Mouse (Mus musculus) lung, postnatal 25 days (tissue): Measurements from ENCODE around the gene Cypt4.
"Not testable (repeated sequence)": the region's sequence is repeated elsewhere in the genome, so short reads cannot be mapped to it uniquely, and the experiment has no call there.

Experiments used
- DNase-seq: peaks from one replicate; pipeline ENCODE4 v3.0.0; 2022; ENCODE audit warnings: low spot score

Cypt4 gene

DNA sequence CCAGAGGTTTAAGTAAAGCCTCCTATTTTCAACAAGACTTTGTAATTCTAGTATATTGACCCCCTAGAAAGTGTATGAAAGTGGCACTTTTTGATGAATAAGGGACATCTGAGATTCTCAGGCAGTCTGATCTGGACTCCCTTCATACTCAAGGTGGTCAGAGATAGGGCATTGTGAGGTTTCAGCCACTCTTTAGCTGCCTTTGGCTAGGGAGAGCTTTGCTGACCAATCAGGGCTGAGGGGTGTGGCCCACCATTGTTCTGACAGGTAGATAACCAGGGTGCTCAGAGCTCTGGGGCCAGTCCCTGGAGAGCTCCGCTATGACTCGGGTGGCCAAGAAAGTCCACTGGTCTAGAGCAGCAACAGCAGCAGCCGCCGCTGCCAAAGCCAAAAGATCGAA lies at the start of gene Cypt4:
TSS of gene Cypt4 (plus strand) at position 301 of the 400 bp plus-strand sequence.
- no peak for DNase-seq

DNA sequence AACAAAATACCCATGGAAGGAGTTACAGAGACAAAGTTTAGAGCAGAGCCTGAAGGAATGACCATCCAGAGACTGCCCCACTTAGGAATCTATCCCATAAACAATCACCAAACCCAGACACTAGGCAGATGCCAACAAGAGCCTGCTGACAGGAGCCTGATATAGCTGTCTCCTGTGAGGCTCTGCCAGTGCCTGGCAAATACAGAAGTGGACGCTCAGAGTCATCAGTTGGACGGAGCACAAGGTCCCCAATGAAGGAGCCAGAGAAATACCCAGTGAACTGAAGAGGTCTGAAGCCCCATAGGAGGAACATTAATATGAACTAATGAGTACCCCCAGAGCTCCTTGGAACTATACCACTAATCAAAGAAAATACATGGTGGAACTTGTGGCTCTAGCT lies 12.3 kb downstream of the Cypt4 start:
- DNase-seq: not testable (repeated sequence)
